Mouse (Mus musculus): ENCODE data around the gene Tcea3. TPM values are rescaled to one million over a fixed set of nuclear protein-coding genes. Genes with fewer than 3 reads are reported as not detected.

The Tcea3 gene
- polyA plus RNA-seq, 1 experiment from 2014 or later = 1.7 TPM

DNA sequence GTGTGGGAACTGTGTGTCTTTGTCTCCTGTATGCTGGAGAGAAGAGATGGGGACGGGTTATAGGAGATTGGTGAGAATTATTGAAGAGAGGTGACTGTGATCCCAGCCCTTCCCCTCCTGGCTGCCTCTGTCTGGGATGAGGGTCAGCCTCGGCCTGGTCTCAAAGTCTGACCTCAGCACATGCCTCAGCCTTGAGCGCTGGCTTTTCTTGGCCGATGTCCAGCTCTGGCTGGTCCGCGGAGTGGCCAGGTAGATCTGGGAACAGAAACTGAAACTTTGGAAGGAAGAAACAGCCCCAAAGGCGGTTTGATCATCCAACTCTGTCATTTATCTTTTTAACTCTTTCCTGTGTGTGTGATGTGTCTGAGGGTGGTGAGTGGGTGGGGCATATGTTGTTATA lies 33.9 kb upstream of the Tcea3 start:
- no peak overlapping the region for H3K9ac ChIP-seq (ENCODE audit: low read length)
- H3K27ac ChIP-seq (ENCODE audit: low read depth, low read length) = no peak overlapping the region
- 79% methylated on average over 7 of the region's 7 CpGs for WGBS
- H3K27me3 ChIP-seq (ENCODE audit: control insufficient read depth, insufficient read depth, low read length) = no peaks in the 10 kb centered on the region
- H3K4me2 ChIP-seq = no peak overlapping the region
- no peak overlapping the region for H3K4me3 ChIP-seq (ENCODE audit: low read depth, low read length)
- H3K9me3 ChIP-seq (ENCODE audit: control insufficient read depth, low read length) = no peaks in the 10 kb centered on the region
- H3K36me3 ChIP-seq (ENCODE audit: control insufficient read depth, insufficient read depth, low read length) = no peaks in the 10 kb centered on the region
- DNase-seq (ENCODE audit: low spot score, missing footprints) (no peak), ATAC-seq (ENCODE audit: low FRiP score) (no peak)
- peaks cover 5% of the 10 kb centered on the region for H3K4me1 ChIP-seq (ENCODE audit: control insufficient read depth, insufficient read depth, low read length)

DNA sequence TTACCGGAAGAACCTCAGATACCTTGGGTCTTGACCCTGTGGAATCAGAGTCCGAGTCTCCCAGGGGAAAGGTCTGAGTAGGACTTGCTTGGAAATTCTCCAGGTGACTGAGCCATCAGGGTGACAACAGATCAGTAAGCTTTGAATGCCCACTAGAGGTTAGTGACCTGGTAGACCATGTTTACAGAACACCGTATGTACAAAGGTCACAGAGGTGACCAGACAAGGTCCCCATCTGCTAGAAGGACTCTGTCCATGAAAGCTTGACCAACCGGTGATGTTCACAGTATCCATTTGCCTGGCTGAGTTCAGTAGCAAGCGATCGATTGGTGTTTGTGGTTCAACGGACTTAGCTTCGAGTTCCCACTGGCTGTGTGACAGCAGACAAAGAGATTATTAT lies 32.7 kb upstream of the Tcea3 start:
- 87% methylated on average over 8 of the region's 8 CpGs for WGBS

DNA sequence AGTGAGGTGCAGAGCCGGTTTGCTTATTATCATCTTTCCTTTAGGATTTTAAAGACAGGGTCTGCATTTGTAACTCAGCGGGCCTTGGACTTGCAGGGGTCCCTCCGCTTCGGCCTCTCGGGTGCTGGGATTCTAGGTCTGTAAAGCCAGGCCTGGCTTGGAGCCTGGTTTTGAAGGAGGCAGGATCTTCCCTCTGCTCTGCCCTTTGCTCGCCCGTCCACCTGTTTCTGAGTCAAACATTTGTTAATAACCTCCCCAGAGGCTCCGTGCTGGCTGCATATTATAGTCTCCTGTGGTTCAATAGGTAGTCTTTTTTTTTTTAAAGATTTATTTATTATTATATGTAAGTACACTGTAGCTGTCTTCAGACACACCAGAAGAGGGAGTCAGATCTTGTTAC lies 32.0 kb upstream of the Tcea3 start:
- H3K4me2 ChIP-seq = no peak overlapping the region
- H3K4me1 ChIP-seq (ENCODE audit: control insufficient read depth, insufficient read depth, low read length) = peaks cover 17% of the 10 kb centered on the region
- H3K9ac ChIP-seq (ENCODE audit: low read length) = no peak overlapping the region
- no peak overlapping the region for H3K4me3 ChIP-seq (ENCODE audit: low read depth, low read length)
- H3K27ac ChIP-seq (ENCODE audit: low read depth, low read length) = no peak overlapping the region
- WGBS = 87% methylated on average over 8 of the region's 8 CpGs
- DNase-seq (ENCODE audit: low spot score, missing footprints) = no peak
- no peaks in the 10 kb centered on the region for H3K9me3 ChIP-seq (ENCODE audit: control insufficient read depth, low read length)
- no peaks in the 10 kb centered on the region; the same call in 1 of the 2 replicates for H3K27me3 ChIP-seq (ENCODE audit: control insufficient read depth, insufficient read depth, low read length)
- ATAC-seq (ENCODE audit: low FRiP score) = no peak
- H3K36me3 ChIP-seq (ENCODE audit: control insufficient read depth, insufficient read depth, low read length) = no peaks in the 10 kb centered on the region

More for the DNA sequence above, 32.7 kb upstream of the Tcea3 start:
- H3K36me3 ChIP-seq (ENCODE audit: control insufficient read depth, insufficient read depth, low read length) = no peaks in the 10 kb centered on the region
- no peak overlapping the region for H3K4me2 ChIP-seq
- no peaks in the 10 kb centered on the region for H3K9me3 ChIP-seq (ENCODE audit: control insufficient read depth, low read length)
- no peak overlapping the region for H3K9ac ChIP-seq (ENCODE audit: low read length)
- H3K27ac ChIP-seq (ENCODE audit: low read depth, low read length) = no peak overlapping the region
- H3K4me3 ChIP-seq (ENCODE audit: low read depth, low read length) = no peak overlapping the region
- ATAC-seq (ENCODE audit: low FRiP score) (no peak), DNase-seq (ENCODE audit: low spot score, missing footprints) (no peak)
- peaks cover 10% of the 10 kb centered on the region for H3K4me1 ChIP-seq (ENCODE audit: control insufficient read depth, insufficient read depth, low read length)
- no peaks in the 10 kb centered on the region; the same call in 1 of the 2 replicates for H3K27me3 ChIP-seq (ENCODE audit: control insufficient read depth, insufficient read depth, low read length)

DNA sequence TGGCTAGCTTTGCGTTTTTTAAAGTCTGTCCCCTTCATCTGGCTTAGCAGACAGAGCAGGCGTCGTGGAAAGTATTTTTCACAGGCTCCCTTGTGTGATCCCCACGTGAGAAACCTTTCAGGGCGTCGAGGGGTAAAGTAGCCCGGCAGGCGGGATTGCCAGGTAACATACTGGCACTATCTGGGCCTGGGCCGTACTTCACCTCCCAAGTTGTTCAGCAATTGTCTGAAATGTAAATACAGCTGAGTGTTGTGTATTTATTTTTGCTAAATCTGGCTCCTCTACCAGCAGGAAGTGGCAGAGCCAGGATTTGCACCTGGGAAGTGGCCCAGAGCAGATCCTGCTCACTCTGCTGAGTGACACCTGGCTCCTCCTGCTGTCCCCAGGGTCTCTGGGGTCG lies 30.5 kb upstream of the Tcea3 start:
- no peak overlapping the region for H3K27ac ChIP-seq (ENCODE audit: low read depth, low read length)
- 69% methylated on average over 10 of the region's 10 CpGs for WGBS
- H3K4me3 ChIP-seq (ENCODE audit: low read depth, low read length) = no peak overlapping the region
- H3K27me3 ChIP-seq (ENCODE audit: control insufficient read depth, insufficient read depth, low read length) = no peaks in the 10 kb centered on the region; the same call in 1 of the 2 replicates
- no peak overlapping the region for H3K9ac ChIP-seq (ENCODE audit: low read length)
- no peak for ATAC-seq (ENCODE audit: low FRiP score)
- H3K4me2 ChIP-seq = no peak overlapping the region
- H3K4me1 ChIP-seq (ENCODE audit: control insufficient read depth, insufficient read depth, low read length) = peaks cover 18% of the 10 kb centered on the region
- no peak for DNase-seq (ENCODE audit: low spot score, missing footprints)
- no peaks in the 10 kb centered on the region for H3K36me3 ChIP-seq (ENCODE audit: control insufficient read depth, insufficient read depth, low read length)
- H3K9me3 ChIP-seq (ENCODE audit: control insufficient read depth, low read length) = no peaks in the 10 kb centered on the region

DNA sequence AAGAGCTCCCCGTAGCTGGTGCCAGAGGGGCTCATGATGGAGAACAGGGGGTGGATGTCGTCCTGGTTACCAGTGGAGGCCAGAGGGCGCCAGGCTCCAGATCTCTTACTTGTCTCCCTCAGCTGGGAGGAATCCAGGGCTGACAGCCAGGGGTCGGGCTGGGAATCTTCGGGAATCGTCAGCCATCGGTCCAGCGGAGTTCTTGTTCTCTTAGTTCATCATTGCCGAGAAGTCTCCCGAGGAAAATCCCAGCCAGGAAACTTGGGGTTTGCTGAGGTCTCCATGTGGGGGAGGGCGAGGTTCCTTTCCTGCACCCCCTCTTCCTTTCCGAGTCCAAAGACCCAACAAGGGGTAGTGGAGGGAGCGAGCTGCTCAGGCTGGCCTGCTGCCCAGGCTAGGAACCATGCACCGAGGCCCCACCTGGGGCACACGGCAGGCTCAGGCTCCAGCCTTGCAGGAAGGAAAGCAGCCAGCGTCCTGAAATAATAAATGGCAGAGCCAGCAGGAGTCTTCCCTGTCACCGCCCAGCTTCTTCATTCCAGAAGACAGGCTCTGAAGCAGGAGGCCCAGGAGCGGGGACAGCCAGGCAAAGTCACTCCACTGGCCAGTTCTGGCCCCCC lies 28.8 kb upstream of the Tcea3 start:
- Histone ChIP-seq H3K27ac (ENCODE audit: low read depth, low read length) (no peak overlapping the region), H3K9ac (ENCODE audit: low read length) (peak overlapping the region; percentile 7; the same call in 1 of the 2 replicates), H3K9me3 (ENCODE audit: control insufficient read depth, low read length) (no peaks in the 10 kb centered on the region), H3K27me3 (ENCODE audit: control insufficient read depth, insufficient read depth, low read length) (no peaks in the 10 kb centered on the region; the same call in 1 of the 2 replicates), H3K36me3 (ENCODE audit: control insufficient read depth, insufficient read depth, low read length) (no peaks in the 10 kb centered on the region), H3K4me2 (no peak overlapping the region; the same call in 1 of the 2 replicates), H3K4me1 (ENCODE audit: control insufficient read depth, insufficient read depth, low read length) (peaks cover 21% of the 10 kb centered on the region), H3K4me3 (ENCODE audit: low read depth, low read length) (no peak overlapping the region)
- peak; percentile 91 for DNase-seq (ENCODE audit: low spot score, missing footprints)
- WGBS = 10% methylated on average over 18 of the region's 18 CpGs
- no peak for ATAC-seq (ENCODE audit: low FRiP score)

DNA sequence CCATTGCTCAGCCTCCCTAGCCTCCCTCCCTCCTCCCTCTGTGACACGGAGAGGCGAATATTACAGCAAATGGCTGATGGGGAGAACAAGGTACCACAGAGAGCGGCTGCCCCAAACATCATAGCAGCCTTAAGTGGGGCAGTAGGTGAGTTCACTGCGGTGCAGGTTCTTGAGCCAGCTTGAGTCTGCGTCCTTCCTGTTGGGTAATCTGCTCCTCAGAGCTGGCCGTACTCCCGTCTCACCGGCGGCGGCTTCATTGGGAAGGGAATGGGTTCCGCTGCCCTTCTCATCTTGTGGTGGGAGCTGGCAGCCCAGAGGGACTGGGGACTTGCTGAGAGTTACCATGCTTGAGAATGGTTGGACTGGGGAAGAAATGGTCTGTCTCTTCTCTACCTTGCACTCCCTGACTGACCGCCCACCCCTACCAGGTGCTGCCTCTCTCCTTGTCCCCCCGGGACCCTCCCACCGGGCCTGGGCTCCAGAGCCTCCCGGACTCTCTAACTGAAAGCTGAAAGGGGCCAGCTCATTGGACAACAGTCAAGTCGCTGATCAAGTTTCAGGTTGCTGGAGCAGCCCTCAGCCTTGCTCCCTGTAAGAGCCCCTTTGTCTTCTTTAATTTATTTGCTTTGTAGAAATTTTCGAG lies 27.3 kb upstream of the Tcea3 start:
- H3K4me1 ChIP-seq (ENCODE audit: control insufficient read depth, insufficient read depth, low read length) = peaks cover 30% of the 10 kb centered on the region
- ATAC-seq (ENCODE audit: low FRiP score) = no peak
- no peak overlapping the region for H3K27ac ChIP-seq (ENCODE audit: low read depth, low read length)
- H3K9ac ChIP-seq (ENCODE audit: low read length) = no peak overlapping the region
- no peak overlapping the region for H3K4me3 ChIP-seq (ENCODE audit: low read depth, low read length)
- no peak for DNase-seq (ENCODE audit: low spot score, missing footprints)
- H3K9me3 ChIP-seq (ENCODE audit: control insufficient read depth, low read length) = no peaks in the 10 kb centered on the region
- no peaks in the 10 kb centered on the region; the same call in 1 of the 2 replicates for H3K27me3 ChIP-seq (ENCODE audit: control insufficient read depth, insufficient read depth, low read length)
- WGBS = 11% methylated on average over 17 of the region's 17 CpGs
- H3K4me2 ChIP-seq = peak overlapping the region; percentile 10; the same call in 1 of the 2 replicates
- H3K36me3 ChIP-seq (ENCODE audit: control insufficient read depth, insufficient read depth, low read length) = no peaks in the 10 kb centered on the region

DNA sequence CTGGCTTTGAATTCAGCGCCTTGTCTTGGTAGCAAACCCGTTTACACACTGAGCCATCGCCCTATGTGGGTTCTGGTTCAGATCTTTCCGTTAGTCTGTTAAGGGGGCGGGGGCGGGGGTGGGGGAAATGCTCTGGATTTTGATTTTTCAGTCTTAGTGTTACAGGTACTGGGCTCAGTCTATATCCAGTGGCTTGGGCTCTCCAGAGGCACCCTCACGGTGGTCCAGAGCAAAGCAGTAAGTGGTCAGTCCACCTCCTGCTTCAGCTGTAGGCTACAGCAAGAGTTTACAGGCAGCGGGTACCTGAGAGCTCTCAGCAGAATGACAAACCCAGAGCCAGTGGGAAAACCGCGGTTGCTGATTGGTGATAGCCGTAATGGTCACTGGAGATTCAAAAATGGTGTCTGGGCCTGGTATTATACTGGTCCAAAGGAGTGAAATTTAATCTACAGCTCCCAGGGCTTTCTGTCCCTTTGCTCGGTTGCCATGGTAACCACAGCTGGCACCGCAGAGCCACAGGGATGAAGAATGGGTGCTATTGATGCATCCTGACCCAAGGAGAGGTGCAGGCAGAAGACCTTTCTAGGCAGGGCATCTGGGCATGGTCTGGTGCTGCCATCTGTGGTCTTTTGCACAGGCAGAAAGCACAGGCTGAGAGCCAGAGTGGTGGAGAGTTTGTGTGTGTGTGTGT lies 23.8 kb upstream of the Tcea3 start:
- WGBS = 59% methylated on average over 13 of the region's 13 CpGs
- 0 out of 2 replicates have a peak overlapping the region, but pooled peaks have one; percentile 6 for H3K4me2 ChIP-seq
- peaks cover 25% of the 10 kb centered on the region for H3K4me1 ChIP-seq (ENCODE audit: control insufficient read depth, insufficient read depth, low read length)
- no peaks in the 10 kb centered on the region; the same call in 1 of the 2 replicates for H3K27me3 ChIP-seq (ENCODE audit: control insufficient read depth, insufficient read depth, low read length)
- H3K9me3 ChIP-seq (ENCODE audit: control insufficient read depth, low read length) = no peaks in the 10 kb centered on the region
- H3K4me3 ChIP-seq (ENCODE audit: low read depth, low read length) = no peak overlapping the region
- peak; percentile 64 for ATAC-seq (ENCODE audit: low FRiP score)
- H3K9ac ChIP-seq (ENCODE audit: low read length) = no peak overlapping the region
- H3K36me3 ChIP-seq (ENCODE audit: control insufficient read depth, insufficient read depth, low read length) = no peaks in the 10 kb centered on the region
- no peak for DNase-seq (ENCODE audit: low spot score, missing footprints)
- H3K27ac ChIP-seq (ENCODE audit: low read depth, low read length) = peak overlapping the region; percentile 11; the same call in 1 of the 2 replicates

DNA sequence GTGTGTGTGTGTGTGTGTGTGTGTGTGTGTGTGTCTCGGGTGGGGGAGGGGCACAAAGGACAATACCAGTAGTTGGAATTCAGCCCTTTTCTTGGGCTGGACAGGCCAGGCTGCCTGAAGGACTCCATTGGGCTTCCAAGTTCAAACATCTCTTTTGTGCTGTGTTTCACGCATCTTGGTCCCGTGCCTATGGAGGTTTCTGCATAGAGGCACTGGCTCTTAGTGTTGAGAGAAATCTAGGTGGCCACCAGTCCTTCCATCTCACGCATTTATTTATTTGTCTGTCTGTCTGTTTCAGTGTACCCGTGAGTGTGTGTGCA lies 23.3 kb upstream of the Tcea3 start:
- Histone ChIP-seq H3K9ac (ENCODE audit: low read length) (no peak overlapping the region; the same call in 1 of the 2 replicates), H3K4me2 (no peak overlapping the region), H3K9me3 (ENCODE audit: control insufficient read depth, low read length) (no peaks in the 10 kb centered on the region), H3K27ac (ENCODE audit: low read depth, low read length) (peak overlapping the region; percentile 37; the same call in 1 of the 2 replicates), H3K27me3 (ENCODE audit: control insufficient read depth, insufficient read depth, low read length) (no peaks in the 10 kb centered on the region; the same call in 1 of the 2 replicates), H3K36me3 (ENCODE audit: control insufficient read depth, insufficient read depth, low read length) (no peaks in the 10 kb centered on the region), H3K4me1 (ENCODE audit: control insufficient read depth, insufficient read depth, low read length) (peaks cover 21% of the 10 kb centered on the region), H3K4me3 (ENCODE audit: low read depth, low read length) (no peak overlapping the region)
- ATAC-seq (ENCODE audit: low FRiP score) (no peak), DNase-seq (ENCODE audit: low spot score, missing footprints) (peak; percentile 90)
- WGBS = 49% methylated on average over 5 of the region's 5 CpGs

All from midbrain, embryonic 11.5 days (tissue).